Mouse (Mus musculus): ENCODE results near the gene Cdc5l.
"Not testable (repeated sequence)": the region's sequence is repeated elsewhere in the genome, so short reads cannot be mapped to it uniquely, and the experiment has no call there.

The Cdc5l gene

GRCm38 (mm10) chr17:45432706-45433398, 685 bp downstream of the Cdc5l start:
- DNase-seq, result no peak

DNA sequence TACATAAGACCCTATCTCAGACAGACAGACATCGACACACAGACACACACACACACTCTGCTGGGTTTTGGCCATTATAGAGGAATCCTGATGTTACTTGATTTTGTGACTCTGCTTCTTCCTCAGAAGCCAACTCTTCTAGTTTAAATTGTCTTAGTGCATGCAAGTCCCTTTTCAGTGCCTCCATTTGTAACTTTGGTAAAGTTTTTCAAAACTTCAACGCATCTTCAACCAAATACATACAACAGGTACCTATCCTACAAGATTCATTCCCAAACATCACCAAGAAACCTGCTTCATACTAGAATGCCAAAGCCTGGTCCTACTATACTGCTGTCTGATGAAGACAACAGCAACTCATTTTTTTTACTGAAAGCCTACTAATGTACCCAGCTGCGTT, 1.5 kb downstream of the Cdc5l start:
- DNase-seq, result no peak

DNA sequence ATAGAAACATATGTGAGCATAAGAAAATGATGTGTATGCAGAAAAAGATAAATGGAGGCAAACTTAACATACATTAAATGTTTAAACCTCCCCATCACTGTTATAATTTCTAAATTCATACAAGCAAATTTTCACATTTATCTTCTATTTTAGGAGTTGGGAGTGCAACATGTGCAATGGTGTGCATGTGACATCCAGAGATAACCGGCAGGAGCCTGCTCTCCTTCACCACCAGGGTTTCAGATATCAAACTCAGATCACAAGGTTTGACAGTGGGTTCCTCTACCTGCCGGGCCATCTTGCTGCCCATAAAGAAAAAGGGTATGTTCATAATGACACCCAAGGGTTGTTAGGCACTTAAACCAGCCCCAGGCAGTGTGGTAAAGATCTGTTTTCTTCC, 16.1 kb downstream of the Cdc5l start:
- DNase-seq, result no peak

DNA sequence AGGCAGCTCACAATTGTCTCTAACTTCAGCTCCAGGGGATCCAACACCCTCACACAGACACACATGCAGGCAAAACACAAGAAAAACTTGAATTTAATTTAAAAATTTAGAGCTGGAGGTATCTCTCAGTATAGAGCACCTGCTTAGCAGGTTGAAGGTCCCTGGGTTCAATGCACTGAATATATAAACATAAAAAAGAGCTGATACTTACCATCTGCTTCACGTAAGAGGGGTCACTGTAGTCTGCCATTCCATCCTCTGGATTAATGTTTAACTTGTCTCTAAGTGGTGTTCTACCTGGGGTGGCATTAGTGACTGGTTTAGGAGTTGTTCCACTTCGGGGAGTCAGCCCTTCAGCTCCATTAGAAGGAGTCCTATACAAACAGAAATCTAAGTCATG, 21.9 kb downstream of the Cdc5l start:
- DNase-seq, result not testable (repeated sequence)

GRCm38 (mm10) chr17:45408719-45409118, 24.8 kb downstream of the Cdc5l start:
- DNase-seq, result no peak

DNA sequence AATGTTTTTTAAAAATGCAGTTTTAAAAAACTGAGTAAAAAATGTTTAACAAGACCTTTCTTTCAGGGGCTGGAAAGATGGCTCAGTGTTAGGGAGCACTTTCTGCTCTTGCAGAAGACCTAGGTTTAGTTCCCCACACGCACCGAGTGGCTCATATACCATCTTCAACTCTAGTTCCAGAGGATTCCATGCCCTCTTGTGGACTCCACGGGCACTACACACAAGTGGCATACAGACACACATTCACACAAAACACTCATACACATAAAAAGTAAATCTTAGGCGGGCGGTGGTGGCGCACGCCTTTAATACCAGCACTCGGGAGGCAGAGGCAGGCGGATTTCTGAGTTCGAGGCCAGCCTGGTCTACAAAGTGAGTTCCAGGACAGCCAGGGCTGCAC, 27.3 kb downstream of the Cdc5l start:
- DNase-seq, result no peak

- peak; percentile 55 to 71 for DNase-seq
These were observed 30.3 kb downstream of the Cdc5l start for GRCm38 (mm10) chr17:45403207-45403606.

GRCm38 (mm10) chr17:45402601-45403000, 30.9 kb downstream of the Cdc5l start:
- no peak for DNase-seq

- no peak for DNase-seq
These were observed 31.4 kb downstream of the Cdc5l start for GRCm38 (mm10) chr17:45402126-45402525.

DNA sequence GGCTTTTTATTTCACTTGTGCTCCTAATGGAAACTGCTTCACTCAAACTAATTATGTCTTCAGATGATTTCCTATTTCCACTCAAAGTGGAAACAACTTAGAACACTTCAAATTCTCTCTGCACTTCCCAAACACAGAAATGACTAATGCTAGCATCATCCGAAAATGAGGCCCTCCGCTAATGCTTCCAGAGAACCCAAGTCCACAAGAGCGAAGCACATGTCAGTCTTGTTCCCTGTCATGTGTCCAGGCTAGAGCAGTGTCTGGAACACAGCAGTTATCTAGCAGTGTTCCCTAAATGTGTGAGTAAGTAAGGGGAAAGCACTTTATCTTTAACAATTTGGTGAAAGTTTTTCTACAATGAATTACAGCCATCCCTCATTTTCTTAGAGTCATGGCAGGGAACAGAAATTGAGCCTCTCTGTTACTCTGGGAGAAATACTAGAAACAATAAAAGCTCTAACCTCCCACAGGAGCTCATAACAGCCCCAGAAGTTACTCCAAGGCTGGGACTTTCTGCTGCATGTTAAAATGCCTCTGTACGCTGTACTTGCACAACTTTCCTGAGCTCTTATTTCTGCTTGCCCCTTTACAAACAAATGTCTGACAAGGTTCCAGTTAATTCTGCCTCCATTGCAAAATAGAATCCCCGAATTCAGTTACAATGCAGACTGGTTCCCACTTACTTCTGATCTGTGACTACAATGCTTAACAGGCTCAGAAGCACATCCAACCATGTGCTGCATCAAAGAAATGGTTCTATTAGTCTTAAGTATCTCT, 32.2 kb downstream of the Cdc5l start:
- DNase-seq, result no peak

DNA sequence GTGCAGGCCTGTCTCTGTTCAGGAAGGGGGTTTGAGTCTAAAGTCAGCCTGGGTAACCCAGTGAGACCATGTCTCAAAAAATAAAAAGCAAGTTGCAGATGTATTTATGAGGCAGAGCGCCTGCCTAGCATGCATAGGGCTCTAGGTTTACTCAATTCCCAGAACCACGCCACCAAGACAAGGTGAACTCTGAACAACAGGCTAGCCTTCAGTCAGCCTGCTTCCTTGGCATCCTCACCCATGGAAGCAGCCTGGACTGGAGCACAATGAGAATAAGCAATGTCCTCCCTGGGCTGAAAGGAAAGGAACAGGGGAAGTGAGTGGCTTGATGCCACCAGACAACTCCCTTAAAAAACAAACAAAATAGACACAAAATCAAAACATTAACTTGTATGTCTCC, 35.5 kb downstream of the Cdc5l start:
- DNase-seq, result no peak

GRCm38 (mm10) chr17:45397541-45397940, 36.0 kb downstream of the Cdc5l start:
- no peak for DNase-seq

GRCm38 (mm10) chr17:45394612-45395011, 38.9 kb downstream of the Cdc5l start:
- DNase-seq, result no peak

DNA sequence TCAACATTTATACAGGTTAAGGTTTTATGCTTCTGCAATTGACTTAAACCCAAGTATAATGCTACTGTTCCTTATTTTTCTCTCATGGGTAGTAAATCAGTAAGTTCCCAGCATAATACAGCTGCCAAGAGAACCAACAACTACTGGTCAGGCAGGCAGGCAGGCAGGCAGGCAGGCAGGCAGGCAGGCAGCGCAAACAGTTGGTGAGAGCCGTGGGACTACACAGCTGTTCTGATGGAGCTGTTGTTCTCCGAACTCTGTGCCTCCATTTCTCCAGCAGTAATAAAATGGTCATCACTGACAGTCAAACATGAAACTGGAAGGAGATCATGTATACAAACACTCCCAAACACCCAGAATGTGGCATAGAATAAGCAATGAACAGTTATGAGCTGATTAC, 39.8 kb downstream of the Cdc5l start:
- DNase-seq, result no peak

GRCm38 (mm10) chr17:45389896-45390295, 43.6 kb downstream of the Cdc5l start:
- DNase-seq, result no peak

- no peak for DNase-seq
These were observed 46.6 kb downstream of the Cdc5l start for GRCm38 (mm10) chr17:45386986-45387385.

DNA sequence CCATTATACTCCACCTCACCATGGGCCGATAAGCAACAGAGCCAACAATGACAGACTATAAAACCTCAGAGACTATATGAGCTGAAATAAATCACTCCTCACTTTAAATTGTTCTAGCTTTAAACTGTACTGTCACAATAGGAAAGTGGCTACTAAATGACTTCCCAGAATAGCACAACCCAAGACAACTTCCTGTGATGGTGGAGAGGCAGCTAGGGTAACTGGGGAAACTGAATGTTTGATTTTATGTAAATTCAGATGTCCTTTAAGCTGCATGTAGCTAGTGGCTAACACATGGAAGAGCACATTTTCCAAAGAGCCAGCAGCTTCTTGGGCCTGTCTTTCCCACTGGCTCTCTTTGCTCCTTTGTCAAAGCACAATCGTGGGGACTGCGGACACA, 50.2 kb downstream of the Cdc5l start:
- DNase-seq, result no peak

DNA sequence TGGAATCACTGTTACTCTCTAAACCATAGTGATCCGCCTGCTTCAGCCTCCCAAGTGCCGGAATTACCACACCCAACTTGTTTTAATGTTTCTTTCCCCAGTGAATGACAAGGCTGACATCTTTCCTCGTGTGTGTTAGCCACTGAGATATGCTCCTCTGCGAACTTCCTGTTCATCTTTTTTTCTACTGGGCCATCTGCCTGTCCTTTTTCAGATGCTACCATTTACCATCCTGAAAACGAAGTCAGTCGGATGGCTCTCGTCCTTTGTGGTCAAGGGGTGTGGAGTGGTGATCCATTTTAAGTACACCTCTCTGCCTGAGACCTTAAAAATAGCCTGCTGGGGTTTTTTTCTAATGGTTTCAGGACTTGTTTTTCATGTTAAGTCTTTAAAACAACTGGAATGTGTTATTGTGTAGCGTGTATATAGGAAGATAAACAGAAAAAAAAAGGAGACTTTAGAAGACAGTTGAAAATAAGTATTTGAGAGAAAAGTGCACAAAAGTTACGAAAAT, 54.2 kb downstream of the Cdc5l start:
- DNase-seq, result no peak

DNA sequence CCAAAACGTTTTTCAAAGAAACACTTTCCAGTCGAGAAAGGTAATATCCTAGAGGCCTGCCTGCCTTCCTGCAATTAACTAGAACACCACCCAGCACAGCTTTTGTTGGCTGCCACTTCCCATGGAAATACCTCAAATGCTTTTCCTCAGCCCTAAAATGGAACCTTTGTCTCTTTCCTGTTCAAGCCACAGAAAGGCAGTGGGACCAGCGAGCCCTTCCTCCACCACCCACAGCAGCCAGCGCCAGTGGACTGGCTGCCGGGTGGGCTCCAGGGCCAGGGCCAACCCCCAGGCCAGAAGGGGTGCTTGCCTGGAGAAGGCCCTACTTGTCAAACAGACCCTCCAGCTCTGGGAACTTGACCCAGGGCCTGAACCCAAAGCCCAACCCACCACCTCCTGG, 56.2 kb downstream of the Cdc5l start:
- DNase-seq, result no peak

GRCm38 (mm10) chr17:45373987-45374608, 59.4 kb downstream of the Cdc5l start:
- DNase-seq, result peak; percentile 69 to 79

DNA sequence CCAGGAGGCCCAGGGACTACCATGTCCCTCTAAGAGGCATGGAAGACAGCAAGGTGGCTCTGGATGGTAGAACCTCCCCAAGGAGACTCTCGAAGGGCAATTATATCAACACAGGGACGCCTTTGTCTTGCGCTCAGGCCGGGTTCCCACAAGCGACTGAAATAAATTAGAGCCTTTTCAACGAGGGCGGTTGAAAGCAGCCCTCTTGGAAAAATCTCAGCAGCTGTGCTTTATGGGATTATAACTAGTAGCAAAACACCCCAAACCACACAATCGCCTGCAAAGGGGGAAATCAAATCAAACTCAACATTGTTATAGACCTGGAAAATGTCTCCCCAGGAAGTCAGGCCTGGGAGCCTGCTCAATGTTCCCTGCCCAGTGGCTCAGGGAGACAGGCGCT, 62.5 kb downstream of the Cdc5l start:
- no peak for DNase-seq

DNA sequence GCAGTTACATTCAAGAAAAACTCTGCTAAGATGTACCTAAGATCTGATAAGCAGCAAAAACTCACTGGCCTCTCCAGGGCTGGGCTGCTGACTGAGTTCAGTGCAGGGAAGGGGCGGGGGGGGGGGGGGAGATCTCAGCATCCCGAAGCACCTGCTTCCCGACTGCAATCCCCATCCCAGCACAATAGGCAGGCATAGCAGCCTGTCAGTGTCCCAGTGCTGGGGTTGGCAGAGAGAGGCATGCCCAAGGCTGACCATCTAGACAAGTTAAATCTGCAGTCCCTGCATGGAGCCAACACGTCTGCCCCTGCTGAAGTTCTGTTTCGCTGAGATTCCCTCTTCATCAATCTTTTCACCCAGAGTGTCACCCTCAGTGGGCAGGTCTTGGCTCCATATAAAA, 63.0 kb downstream of the Cdc5l start:
- no peak for DNase-seq

DNA sequence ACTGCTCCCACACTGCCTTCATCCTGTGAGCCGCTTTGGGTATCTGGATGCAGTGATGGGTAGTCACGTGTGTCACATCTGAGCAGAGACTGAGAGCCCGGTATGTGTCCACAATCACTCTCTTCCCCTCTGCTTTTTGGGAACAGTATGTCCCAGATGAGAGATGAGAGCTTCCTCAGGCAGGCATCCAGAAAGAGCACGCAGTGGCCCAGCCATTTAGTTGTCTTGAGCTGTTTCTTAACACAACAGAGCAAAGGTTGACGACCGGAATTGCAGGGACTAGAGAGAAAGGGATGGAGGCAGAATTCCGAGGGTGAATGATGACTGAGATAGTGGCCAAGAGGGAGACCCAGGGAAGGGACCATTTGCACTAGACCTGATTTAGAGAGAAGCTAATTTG, 68.7 kb downstream of the Cdc5l start:
- DNase-seq, result no peak

DNA sequence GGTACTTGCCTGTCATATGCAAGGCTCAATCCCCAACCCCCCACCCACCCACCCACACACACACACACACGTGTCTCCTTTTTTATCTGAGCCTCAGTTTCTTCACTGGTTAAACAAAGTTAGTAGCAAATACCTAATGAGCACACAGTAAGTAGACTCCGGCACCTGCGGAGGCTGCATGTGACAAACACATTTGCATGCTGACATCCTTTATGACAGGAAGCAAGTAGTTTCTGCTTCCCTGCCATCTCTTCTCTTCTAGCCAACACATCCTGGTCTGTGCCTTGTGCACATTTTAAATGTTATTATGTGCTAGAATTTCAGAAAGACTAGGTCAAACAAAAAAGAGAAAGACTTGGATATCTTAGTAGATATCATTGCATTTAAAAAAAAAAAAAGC, 72.6 kb downstream of the Cdc5l start:
- DNase-seq, result no peak

Data from cerebellum, adult 18-20 months (tissue).